Mouse (Mus musculus) ES-CJ7 (cell line): ENCODE measurements around the gene Cdc42bpg.
"Not testable (repeated sequence)": the region's sequence is repeated elsewhere in the genome, so short reads cannot be mapped to it uniquely, and the experiment has no call there.

Experiments
- DNase-seq: peaks from one replicate; pipeline ENCODE4 v3.0.0; 2011; ENCODE audit warnings: low read depth, low spot score

Cdc42bpg gene

DNA sequence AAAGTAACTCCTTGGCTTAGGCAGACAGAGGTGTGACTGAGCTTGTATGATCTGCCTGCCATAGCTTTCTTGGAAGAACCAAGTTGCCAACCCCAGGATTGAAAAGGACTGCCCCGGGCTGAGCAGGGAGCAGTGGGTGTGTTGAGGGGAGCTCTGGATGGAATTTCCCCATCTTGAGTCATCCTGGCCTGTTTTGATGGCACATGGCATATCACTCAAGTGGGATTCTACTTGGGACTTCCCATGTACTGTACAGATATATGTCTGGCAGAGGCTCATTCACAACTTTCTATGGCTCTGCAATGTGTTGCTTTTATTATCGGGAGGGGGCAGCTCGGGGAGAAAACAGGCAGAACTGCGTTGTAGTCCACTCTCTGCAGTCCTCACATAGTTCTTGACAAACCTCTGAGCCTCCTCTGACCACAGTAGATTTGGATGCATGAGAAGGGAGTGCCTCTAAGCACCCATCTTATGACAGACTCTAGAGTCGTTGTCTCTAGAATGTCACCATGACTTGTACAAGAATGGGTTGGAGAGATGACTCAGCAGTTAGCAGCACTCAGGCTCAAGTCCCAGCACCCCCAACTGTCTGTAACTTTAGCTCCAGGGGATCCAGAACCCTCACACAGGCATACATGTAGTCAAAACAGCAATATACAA lies 9.6 kb upstream of the Cdc42bpg start:
- DNase-seq, result no peak

DNA sequence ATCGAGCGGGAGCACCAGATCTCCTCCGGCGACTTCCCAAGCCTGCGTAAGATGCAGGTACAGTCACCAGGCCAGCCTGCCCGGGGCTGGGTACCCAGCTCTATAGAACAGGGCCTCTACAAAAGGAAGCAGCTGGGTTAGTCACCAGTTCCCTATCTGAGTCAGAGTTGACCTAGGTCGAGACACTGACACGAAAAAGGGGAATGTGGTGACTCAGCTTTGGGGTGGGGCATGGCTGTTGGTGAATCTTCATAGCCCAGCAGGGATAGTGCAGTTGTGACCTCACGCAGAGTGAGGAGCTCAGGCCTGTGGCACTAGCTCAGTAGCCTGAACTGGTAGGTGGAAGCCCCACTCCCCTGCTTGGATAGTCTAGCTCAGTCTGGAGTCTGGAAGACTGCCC lies 8.6 kb upstream of the Cdc42bpg start:
- no peak for DNase-seq

DNA sequence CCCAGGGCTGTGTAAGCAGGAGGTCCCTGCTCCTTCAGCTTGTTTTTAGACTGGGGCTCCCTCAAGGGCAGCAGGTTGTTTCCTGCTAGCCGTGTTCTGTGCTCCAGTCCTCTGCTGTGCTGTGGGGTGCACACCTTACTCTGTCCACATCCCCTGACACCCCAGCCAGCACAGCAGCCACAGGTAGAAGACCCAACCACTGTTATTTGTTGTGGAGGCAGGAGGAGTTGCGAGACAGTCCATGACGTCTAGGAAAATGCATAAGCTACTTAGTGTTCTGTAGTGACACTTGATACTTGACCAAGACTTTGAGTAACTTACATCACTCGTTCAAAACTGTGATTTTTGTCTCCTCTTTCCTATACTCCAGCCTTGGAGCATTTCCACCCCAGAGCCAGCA lies 7.3 kb upstream of the Cdc42bpg start:
- no peak for DNase-seq

DNA sequence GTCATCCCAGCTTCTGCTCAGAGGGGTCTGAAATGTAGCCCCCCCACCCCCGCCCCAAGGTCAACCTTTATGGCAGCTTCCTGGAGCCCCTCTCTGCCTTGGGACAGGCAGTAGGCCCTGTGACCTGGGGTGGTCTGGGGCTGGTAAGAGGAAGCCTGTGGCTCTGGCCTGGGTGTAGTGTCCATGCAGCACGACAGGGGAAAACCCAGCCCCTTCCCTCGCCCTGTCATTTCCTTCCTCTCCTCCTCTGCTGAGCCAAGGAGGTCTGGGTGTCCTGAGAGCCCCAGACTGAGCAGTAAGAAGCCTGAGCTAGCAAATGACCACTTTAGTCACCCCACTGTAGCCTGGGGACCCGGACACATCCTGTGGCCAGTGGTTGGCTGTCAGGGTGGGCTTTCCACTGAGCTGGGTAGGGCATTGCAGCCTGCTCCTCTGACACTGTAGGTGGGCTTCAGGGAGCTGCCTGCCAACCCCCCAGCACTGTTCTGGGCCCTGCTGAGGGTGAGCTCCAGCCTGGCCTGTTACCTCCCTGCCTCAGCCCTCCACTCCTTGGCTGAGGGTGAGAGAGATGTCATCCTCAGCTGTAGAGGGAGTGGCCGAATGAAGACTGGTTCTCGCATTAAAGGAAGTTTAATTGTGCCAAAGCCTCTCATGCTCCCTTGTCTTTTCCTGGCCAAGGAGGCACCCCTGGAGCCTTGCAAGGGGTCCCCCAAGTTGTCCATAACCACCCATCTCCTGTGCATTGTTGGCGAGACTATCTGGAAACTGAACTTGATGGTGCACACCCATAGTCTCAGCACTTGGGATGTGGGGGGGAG lies 6.6 kb upstream of the Cdc42bpg start:
- no peak for DNase-seq

DNA sequence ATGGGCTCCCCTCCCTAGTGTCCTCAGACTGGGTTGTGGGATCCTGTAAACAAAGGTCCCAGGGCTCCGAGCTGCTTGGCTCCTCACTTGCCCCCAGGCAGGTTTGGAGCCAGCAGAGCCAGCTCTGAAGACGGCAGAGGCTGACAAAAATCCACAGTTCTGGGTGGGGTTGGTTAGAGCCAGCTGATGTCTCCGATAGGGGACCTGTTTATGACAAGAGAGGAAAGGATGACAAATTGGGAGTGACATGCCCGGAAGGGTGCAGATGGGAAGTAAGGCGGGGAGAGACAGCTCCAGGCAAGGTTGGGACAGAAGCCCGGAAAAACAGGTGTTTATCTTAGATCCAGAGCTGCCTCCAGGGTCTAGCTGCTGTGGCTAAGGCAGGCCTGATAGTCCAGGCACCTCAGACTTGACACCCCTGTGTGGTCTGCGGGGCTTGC lies 5.8 kb upstream of the Cdc42bpg start:
- no peak for DNase-seq

DNA sequence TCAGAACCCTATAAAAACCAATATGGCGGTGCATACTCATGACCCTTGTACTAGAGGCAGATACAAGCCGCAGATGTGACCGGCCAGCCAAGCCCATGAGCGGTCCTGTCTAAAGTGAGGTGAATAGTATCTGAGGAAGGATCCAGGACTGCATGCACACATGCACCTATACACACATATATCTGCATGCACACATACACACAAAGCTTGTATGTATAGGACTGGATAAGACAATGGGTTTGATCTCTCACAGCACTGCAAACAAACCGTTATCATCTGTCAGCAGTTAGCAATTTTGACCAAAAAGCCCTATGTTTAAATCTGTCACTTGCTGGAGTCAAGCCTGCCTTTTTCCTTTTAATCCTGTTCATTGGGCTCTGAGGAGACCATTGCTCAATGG lies 4.1 kb upstream of the Cdc42bpg start:
- no peak for DNase-seq

DNA sequence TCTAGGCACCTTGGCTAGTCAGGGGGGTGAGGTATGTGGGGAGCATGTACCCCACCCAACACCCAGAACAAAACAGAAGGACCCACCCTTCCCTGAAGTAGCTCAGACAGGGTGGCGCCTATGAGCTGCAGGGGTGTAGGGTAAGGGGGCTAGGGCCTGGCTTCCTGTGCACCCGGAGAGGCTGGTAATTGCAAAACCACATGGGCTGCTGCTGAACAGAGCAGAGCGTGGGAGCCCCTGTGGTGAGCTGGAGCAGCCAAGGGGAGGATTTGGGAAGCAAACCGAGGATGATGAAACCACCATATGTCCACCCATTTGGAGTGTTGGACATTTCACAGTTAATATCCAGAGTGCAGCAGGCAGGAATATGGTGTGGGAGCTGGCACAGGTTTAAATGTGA lies 3.7 kb upstream of the Cdc42bpg start:
- peak; percentile 50 for DNase-seq

DNA sequence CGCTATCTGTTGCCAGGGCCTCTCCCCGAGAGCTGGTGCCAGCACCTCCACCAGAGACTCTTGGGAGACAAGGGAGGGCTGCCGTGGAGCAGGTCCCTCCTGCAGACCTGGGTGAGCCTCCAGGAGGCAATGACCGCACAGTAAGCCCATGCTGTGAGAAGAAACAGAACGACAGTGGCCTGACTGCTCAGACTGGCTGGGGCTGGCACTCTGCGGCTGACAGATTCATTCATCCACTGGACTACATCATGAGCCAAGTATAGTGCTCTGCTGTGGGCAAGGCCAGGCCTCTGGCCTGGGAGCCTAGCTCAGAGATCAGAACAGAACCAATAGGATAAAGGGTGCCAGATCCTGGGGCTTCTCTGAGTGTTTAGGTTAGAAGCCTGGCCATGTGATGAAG lies 2.4 kb upstream of the Cdc42bpg start:
- DNase-seq, result no peak

DNA sequence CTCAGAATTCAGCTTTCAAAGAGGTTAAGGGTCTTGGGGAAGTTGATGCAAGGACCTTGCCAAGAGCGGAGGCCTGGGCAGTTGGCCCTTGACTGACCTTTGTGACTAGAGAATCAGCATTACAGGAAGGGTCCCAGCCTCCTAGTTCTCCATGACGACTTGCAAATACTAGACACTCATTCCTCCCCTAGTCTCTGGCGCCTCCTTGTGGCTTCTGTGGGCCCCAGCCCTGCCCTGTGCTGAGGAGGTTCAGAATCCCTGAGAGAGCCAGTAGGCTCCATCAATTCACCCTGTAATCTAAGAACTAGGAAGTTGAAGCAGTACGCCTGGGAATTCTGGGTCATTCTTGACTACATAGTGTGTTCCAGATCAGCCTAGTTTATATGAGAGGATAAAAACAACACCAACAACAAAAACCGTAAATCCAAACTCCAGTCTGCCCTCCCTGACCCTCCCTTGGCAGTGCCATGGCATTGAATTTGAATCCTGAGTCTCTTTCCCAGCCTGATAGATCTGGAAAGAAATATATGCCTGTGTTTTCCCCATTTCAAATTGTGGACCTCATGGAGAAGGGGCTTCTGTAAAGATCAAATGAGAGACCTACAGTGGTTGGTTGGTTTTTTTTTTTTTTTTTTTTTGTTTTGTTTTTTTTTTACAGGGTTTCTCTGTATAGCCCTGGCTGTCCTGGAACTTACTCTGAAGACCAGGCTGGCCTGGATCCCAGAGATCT lies 1.3 kb upstream of the Cdc42bpg start:
- DNase-seq, result peak; percentile 92

DNA sequence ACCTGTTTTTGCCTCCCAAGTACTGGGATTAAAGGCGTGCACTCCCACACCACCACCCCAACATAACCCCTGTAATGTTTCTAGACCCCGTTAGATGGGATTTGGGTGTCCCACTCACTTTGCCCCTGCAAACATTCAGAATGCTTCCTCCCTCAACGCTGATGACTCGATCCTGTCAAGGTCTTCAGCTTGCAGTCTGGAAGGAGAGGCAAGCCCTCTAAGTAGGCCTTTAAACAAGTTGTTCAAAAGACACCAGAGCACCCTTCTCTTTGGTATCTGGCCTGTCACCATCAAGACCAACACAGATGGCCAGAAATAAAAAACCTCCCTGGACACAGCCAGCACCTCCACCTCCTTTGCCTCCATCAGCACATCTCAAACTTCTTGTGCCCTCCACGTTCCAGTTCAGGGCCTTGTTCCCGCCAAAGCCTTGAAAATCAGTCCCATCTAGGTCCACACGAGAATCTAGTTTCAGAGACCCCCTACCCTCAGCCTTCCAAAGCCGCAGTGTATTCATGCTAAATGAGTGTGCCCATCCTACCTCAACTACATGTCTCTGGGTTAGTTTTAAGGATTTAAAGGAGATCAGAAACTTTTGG lies 640 bp upstream of the Cdc42bpg start:
- DNase-seq, result no peak

DNA sequence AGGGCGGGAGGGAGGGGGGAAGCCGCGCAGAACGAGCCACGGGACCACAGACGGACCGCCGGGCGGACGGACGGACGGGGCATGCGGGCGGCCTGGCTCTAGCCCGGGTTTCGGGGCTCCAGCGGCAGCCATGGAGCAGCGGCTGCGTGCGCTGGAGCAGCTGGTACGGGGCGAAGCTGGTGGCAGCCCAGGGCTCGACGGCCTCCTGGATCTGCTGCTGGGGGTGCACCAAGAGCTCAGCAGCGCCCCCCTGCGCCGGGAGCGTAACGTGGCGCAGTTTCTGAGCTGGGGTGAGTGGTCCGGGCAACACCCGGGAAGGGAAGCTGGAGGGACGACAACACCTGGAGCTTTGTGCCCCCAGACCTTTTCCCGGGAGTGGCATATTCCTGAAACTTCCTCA lies 330 bp downstream of the Cdc42bpg start:
- DNase-seq, result peak; percentile 90

DNA sequence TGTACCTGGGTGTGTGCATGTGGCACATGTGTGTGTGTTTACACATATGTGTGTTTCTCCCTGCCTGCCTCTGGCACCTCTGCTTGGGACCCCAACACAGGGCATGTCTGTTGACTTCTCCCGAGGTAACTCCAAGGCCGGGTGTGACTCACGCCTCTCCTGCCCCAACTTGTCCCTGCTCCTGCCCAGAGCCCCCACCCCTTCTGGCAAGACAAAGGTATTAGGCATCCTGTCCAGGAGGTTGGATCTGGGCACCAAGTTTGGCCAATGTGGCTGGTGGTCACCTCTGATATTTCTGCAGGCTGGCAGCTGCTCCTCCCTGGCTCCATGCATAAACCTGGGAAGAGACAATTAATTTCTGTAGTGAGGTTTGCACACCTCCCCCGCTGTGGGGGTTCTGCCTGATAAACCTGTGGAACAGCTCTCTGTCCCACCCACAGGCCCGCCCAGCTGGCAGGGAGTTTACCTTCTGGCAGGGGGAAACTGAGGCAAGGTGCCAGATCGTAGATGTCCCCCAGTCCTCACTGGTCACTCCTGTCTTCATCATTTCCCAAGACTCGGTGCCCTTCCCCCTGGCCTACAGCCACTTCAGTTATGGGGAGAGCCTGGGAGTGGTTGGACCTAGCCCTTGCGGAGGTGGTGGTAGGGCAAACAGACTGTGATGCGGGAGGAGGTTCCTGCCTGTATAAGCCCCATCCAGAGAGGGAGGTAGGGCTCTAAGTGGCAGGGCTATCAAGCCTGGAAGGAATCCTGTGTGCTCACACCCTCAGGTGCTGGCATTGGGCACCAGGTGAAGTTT lies 1.7 kb downstream of the Cdc42bpg start:
- DNase-seq, result no peak

DNA sequence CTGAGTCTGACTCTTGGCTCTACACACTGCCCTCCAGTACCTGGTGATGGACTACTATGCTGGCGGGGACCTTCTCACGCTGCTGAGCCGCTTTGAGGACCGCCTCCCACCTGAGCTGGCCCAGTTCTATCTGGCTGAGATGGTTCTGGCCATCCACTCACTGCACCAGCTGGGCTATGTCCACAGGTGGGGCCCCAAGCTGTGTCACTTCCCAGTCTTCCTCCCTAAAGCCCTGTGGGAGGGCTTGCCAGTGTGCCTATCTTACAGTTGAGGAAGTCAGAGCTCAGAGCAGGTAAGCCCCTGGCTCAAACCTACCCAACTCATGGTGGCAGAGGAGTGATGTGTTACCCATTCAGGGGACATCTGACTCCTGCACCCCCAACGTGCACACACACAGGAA lies 3.9 kb downstream of the Cdc42bpg start:
- no peak for DNase-seq

DNA sequence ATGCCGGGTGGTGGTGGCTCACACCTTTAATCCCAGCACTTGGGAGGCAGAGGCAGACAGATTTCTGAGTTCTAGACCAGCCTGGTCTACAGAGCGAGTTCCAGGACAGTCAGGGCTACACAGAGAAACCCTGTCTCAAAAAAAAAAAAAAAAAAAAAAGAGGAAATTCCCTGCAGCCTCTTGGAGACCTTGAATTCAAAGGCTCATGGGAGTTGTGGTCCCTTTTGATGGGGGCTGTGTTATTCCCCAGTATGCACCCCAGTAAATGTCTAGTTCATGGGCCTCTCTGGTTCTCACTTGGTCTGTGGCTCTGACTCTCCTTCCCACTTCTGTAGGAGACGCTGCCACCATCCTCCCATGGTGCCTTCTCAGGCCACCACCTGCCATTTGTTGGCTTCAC lies 5.5 kb downstream of the Cdc42bpg start:
- DNase-seq, result not testable (repeated sequence)

DNA sequence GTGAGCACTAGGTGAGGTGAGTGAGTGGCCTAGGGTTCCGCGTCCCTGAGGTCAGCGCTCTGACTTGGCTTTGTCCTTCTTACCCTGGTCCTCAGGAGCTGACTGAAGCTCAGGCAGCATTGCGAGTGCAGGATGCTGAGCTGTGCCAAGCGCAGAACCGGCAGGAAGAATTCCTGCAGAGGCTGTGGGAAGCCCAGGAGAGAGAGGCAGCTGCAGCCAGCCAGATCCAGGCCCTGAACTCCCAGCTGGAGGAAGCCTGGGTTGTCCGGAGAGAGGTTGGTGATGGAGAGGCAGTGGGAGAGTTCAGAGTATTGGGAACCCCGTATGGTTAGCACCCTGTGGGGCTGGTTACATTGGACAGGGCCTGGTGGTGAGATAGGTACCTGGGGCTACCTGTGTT lies 7.5 kb downstream of the Cdc42bpg start:
- DNase-seq, result no peak

DNA sequence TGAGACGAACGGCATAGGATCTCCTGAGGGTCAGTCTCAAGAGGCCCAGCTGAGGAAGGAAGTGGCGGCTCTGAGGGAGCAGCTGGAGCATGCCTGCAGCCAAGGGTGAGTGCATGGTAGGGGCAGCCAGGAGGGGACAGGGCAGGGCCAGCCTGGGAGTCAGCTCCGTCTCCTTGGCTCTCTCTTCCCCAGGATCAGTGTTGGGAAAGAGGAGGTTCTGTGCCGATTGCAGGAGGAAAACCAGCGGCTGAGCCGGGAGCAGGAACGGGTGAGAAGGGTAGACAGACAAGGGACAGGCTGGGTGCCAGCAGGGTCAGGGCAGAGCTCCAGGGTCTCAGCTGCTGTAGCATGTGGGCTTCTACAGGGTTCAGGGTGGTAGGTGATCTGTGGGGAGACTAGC lies 8.3 kb downstream of the Cdc42bpg start:
- no peak for DNase-seq

DNA sequence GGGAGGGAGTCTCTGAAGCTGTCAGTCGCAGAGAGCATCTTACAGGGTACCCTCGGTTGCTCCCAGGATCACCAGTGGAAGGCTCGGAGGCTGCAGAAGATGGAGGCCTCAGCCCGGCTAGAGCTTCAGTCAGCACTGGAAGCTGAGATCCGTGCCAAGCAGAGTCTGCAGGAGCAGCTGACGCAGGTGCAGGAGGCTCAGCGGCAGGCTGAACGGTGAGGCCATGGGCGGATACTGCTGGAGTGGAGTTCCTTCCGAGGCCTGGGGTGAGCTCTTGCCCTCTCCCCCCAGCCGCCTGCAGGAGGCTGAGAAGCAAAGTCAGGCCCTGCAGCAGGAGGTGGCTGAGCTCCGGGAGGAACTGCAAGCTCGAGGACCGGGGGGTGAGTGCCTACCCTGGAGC lies 9.3 kb downstream of the Cdc42bpg start:
- DNase-seq, result no peak

DNA sequence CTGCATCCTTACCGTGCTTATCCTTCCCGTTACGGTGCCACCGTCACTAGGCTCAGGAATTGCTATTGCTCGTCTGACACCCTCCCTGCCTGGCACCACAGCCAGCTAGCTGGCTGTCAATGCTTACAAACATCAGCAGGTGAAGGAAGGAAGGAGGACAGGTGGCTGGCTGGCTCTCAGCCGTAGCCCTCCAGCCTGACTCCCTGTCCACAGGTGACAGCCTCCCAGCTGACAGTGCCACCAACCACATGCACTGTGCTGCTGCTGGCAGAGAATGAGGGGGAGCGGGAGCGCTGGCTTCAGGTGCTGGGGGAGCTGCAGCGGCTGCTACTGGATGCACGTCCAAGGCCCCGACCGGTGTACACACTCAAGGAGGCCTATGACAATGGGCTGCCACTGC lies 11.9 kb downstream of the Cdc42bpg start:
- no peak for DNase-seq

DNA sequence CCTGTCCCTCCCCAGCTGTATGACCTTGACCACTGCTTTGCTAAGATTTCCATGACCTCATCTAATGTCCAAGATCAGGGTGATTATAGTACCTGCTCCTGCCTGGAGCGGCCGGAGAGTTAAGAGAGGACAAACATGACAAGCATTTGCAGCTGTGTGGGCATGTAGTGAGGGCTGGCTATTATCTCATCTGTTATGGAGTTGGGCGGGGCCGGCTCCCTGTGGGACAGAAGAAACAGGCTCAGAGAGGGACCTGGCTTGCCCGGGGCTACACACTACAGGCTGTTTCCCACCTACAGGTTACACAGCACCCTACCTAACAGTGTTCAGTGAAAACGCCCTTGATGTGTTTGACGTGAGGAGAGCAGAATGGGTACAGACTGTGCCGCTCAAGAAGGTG lies 15.1 kb downstream of the Cdc42bpg start:
- no peak for DNase-seq

DNA sequence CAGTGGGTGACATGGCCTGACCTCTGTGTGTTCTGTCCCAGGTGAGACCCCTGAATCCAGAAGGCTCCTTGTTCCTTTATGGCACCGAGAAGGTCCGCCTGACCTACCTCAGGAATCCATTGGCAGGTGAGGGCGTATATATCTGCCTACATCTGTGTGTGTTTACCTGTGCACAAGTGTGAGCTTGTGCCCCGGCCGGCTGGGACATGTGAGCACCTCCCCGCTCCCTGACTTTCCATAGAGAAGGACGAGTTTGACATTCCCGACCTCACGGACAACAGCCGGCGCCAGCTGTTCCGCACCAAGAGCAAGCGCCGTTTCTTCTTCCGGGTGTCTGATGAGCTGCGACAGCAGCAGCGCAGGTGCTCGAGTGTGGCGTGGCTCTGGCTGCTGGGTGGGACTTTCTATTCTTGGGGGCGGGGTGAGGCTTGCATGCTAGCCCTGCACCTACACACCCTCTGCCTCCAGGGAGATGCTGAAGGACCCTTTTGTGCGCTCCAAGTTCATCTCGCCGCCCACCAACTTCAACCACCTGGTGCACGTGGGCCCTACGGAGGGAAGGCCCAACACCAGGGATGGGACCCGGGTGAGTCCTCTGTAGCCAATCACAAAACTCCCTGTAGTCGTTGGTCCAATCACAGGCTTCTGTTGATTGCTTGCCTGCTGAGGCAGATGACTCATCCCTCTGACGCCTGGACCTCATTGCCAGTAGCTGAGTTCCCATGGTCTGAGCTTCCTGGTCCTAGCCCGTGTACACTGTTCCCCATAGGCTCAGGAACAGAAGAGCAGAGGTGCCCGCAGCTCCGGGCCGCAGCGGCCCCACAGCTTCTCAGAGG lies 15.7 kb downstream of the Cdc42bpg start:
- peak; percentile 90 for DNase-seq

DNA sequence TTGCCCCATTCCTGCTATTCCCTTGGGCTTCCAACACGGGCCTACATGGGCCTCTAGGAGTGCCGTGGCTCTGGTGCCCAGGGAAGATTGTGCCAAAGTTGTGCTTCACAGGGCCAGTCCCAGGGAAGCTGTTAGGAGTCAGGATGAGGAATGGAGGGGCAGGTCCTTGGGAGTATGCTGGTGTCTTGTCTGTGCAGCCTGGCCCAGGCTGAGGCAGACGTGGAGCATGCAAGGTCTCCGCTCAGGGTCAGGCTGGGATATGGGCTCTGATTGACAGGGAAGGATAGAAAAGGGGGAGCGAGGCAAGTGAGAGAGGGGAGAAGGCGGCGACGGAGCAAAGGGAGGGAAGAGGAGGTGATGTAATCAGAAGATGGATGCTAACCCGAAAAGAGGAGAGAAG lies 18.5 kb downstream of the Cdc42bpg start:
- no peak for DNase-seq
